Mouse (Mus musculus): Measurements from ENCODE around the gene Glb1. TPM values are rescaled to one million over a fixed set of nuclear protein-coding genes. Genes with fewer than 3 reads are reported as not detected.

Gene Glb1
- polyA plus RNA-seq, 1 experiment: 0.13 TPM

DNA sequence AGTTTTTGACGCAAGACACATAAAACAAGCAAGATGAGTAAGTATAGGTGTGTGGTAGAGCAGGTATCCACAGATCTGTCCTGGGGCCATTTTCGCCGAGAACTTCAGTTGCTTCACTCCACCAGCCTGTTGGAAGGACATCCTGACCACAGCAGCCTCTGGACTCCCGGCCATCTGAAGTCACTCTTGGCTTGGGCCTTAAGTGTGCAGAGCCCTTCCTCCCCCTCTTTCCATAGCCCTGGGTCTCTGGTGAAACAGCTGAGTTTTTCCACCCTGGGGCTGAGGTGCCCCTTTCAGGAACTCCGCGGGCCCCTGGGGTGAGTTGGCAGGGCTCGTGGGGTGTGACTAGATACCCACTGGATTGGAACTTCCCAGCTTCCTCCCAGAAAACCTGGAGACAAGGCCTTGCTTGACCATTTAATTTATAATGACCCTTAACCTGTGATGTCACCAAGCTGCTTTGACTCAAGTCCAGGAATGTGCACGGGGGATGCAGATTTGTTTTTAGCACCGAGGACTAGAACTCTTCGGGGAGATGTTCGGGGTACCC, 9.5 kb downstream of the Glb1 start:
- TF ChIP-seq TAL1 (IDR thresholded peaks at IDR 0.05; ENCODE audit: low read length): no peak
- no peak for TF ChIP-seq GATA1 (IDR thresholded peaks at IDR 0.05; ENCODE audit: low read length)
- H3K36me3 ChIP-seq (ENCODE audit: control insufficient read depth): peaks cover 51% of the 10 kb centered on the region
- peaks cover 2% of the 10 kb centered on the region; the same call in 1 of the 2 replicates for H3K4me1 ChIP-seq (ENCODE audit: control insufficient read depth)
- H3K9me3 ChIP-seq (ENCODE audit: control insufficient read depth, low read length): peaks cover 48% of the 10 kb centered on the region
- H3K4me3 ChIP-seq (replicated peaks): no peak overlapping the region
- H3K27me3 ChIP-seq (ENCODE audit: control insufficient read depth): no peaks in the 10 kb centered on the region

DNA sequence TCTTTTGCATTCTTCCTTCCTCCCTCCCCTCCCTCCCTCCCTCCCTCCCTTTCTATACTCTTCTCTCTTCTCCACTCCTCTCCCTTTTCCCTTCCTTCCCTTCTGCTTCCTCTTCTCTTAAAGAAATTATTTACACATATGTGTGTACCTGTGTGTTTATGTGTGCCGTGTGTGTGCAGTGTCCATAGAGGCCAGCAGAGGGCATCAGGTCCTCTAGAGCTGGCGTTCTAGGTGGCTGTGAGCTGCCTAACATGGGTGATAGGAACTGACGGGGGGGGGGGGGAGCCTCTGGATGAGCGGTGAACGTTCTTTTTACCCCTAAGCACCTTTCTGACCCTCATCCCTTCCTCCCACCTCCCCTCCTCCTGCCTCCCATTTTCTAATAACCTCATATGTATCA, 10.4 kb downstream of the Glb1 start:
- no peak overlapping the region for H3K4me3 ChIP-seq (replicated peaks)
- peaks cover 2% of the 10 kb centered on the region; the same call in 1 of the 2 replicates for H3K4me1 ChIP-seq (ENCODE audit: control insufficient read depth)
- H3K9me3 ChIP-seq (ENCODE audit: control insufficient read depth, low read length): peaks cover 41% of the 10 kb centered on the region
- H3K27me3 ChIP-seq (ENCODE audit: control insufficient read depth): no peaks in the 10 kb centered on the region
- H3K36me3 ChIP-seq (ENCODE audit: control insufficient read depth): peaks cover 42% of the 10 kb centered on the region
- TF ChIP-seq TAL1 (IDR thresholded peaks at IDR 0.05; ENCODE audit: low read length) (no peak), GATA1 (IDR thresholded peaks at IDR 0.05; ENCODE audit: low read length) (no peak)

- H3K9me3 ChIP-seq (ENCODE audit: control insufficient read depth, low read length): peaks cover 51% of the 10 kb centered on the region
- H3K4me1 ChIP-seq (ENCODE audit: control insufficient read depth): peaks cover 2% of the 10 kb centered on the region; the same call in 1 of the 2 replicates
- H3K27me3 ChIP-seq (ENCODE audit: control insufficient read depth): no peaks in the 10 kb centered on the region
- TF ChIP-seq GATA1 (IDR thresholded peaks at IDR 0.05; ENCODE audit: low read length): no peak
- no peak for TF ChIP-seq TAL1 (IDR thresholded peaks at IDR 0.05; ENCODE audit: low read length)
- H3K36me3 ChIP-seq (ENCODE audit: control insufficient read depth): peaks cover 34% of the 10 kb centered on the region
- H3K4me3 ChIP-seq (replicated peaks): no peak overlapping the region
These were observed 11.5 kb downstream of the Glb1 start for GRCm38 (mm10) chr9:114412406-114412805.

- H3K9me3 ChIP-seq (ENCODE audit: control insufficient read depth, low read length): peaks cover 51% of the 10 kb centered on the region
- H3K36me3 ChIP-seq (ENCODE audit: control insufficient read depth): peaks cover 26% of the 10 kb centered on the region
These were observed 13.0 kb downstream of the Glb1 start for GRCm38 (mm10) chr9:114413866-114414265.

GRCm38 (mm10) chr9:114415701-114416100, 14.8 kb downstream of the Glb1 start:
- peaks cover 2% of the 10 kb centered on the region; the same call in 1 of the 2 replicates for H3K4me1 ChIP-seq (ENCODE audit: control insufficient read depth)
- H3K9me3 ChIP-seq (ENCODE audit: control insufficient read depth, low read length): peaks cover 44% of the 10 kb centered on the region
- H3K36me3 ChIP-seq (ENCODE audit: control insufficient read depth): peaks cover 13% of the 10 kb centered on the region
- no peaks in the 10 kb centered on the region for H3K27me3 ChIP-seq (ENCODE audit: control insufficient read depth)
- H3K4me3 ChIP-seq (replicated peaks): no peak overlapping the region
- no peak for TF ChIP-seq GATA1 (IDR thresholded peaks at IDR 0.05; ENCODE audit: low read length)
- TF ChIP-seq TAL1 (IDR thresholded peaks at IDR 0.05; ENCODE audit: low read length): no peak

More at GRCm38 (mm10) chr9:114413866-114414265, 13.0 kb downstream of the Glb1 start:
- Histone ChIP-seq H3K27me3 (ENCODE audit: control insufficient read depth) (no peaks in the 10 kb centered on the region), H3K4me3 (replicated peaks) (no peak overlapping the region), H3K4me1 (ENCODE audit: control insufficient read depth) (peaks cover 2% of the 10 kb centered on the region; the same call in 1 of the 2 replicates)
- TF ChIP-seq TAL1 (IDR thresholded peaks at IDR 0.05; ENCODE audit: low read length) (no peak), GATA1 (IDR thresholded peaks at IDR 0.05; ENCODE audit: low read length) (no peak)

DNA sequence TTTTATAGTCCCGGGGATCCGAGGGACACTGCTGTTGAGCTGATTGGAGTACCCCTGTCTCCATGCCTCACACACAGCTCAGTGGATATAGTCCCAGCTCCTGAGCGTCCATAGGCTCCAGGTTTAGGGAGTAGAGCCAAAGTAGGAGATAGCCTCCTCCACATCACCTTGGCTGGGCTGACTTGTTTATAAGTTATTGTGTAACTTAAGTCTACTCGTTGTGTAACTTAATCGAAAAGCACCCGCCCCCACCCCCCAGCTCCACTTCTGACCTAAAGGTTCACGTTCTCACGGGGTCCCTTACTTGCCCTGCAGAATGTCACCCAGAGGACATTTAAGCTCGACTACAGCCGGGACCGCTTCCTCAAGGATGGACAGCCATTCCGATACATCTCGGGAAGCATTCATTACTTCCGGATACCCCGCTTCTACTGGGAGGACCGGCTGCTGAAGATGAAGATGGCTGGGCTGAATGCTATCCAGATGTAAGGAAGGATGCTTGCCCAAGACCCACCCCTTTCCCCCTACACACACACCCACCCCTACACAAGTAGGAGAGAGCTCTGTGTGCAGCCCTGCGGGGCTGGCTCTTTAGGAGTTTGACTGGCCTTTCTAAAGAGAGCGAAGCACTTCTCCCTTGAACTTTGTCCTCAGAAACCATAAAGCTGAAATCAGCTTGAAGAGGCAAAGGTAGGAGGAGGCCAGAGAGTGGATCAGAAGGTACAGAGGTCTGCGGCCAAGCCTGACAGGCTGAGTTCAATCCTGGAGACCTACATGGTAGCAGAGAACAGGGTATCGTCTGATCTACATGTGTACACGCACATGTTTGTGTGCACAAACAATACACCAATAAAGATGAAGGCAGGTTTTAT, 16.0 kb downstream of the Glb1 start:
- peaks cover 34% of the 10 kb centered on the region for H3K9me3 ChIP-seq (ENCODE audit: control insufficient read depth, low read length)
- no peaks in the 10 kb centered on the region for H3K27me3 ChIP-seq (ENCODE audit: control insufficient read depth)
- H3K4me1 ChIP-seq (ENCODE audit: control insufficient read depth): peaks cover 2% of the 10 kb centered on the region; the same call in 1 of the 2 replicates
- TF ChIP-seq TAL1 (IDR thresholded peaks at IDR 0.05; ENCODE audit: low read length) (no peak), GATA1 (IDR thresholded peaks at IDR 0.05; ENCODE audit: low read length) (no peak)
- H3K36me3 ChIP-seq (ENCODE audit: control insufficient read depth): peaks cover 8% of the 10 kb centered on the region
- H3K4me3 ChIP-seq (replicated peaks): no peak overlapping the region

DNA sequence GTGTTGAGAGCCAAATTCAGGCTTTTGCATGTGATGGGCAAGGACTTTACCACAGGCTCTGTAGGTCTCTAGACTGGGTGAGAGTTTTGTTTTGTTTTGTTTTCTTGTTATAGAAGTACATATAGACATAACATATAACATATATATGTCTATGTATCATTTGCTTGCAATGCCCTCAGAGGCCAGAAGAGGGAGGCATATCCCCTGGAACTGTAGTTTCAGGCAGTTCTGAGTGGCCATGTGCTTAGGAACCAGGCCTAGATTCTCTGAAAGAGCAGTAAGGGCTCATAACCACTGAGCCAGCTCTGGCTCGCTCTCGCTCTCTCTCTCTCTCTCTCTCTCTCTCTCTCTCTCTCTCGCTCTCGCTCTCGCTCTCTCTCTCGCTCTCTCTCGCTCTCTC, 17.3 kb downstream of the Glb1 start:
- H3K4me3 ChIP-seq (replicated peaks): no peak overlapping the region
- peaks cover 2% of the 10 kb centered on the region; the same call in 1 of the 2 replicates for H3K4me1 ChIP-seq (ENCODE audit: control insufficient read depth)
- peaks cover 24% of the 10 kb centered on the region for H3K9me3 ChIP-seq (ENCODE audit: control insufficient read depth, low read length)
- no peak for TF ChIP-seq GATA1 (IDR thresholded peaks at IDR 0.05; ENCODE audit: low read length)
- no peak for TF ChIP-seq TAL1 (IDR thresholded peaks at IDR 0.05; ENCODE audit: low read length)
- no peaks in the 10 kb centered on the region for H3K27me3 ChIP-seq (ENCODE audit: control insufficient read depth)
- H3K36me3 ChIP-seq (ENCODE audit: control insufficient read depth): peaks cover 3% of the 10 kb centered on the region

DNA sequence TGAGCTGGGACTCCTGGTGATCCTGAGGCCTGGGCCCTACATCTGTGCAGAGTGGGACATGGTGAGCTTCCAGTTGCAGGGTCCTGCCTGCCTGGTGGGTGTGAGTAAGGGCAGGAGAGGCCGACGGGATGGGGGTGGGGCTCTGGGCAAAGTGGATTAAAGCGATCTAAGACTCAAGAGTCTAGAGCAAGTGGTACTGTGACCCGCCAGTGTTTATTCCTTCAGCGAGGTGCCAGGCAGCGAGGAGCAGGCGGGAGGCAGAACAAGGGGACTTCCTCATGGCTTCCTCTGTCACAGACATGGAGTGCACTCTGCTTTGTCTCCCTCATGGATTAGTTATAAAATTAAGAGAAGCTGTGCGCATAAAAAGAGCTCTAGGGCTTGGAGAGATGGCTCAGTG, 19.6 kb downstream of the Glb1 start:
- peaks cover 11% of the 10 kb centered on the region for H3K9me3 ChIP-seq (ENCODE audit: control insufficient read depth, low read length)
- H3K4me3 ChIP-seq (replicated peaks): no peak overlapping the region
- TF ChIP-seq GATA1 (IDR thresholded peaks at IDR 0.05; ENCODE audit: low read length): no peak
- TF ChIP-seq TAL1 (IDR thresholded peaks at IDR 0.05; ENCODE audit: low read length): no peak
- no peaks in the 10 kb centered on the region for H3K27me3 ChIP-seq (ENCODE audit: control insufficient read depth)
- peaks cover under 1% of the 10 kb centered on the region; the same call in 1 of the 2 replicates for H3K36me3 ChIP-seq (ENCODE audit: control insufficient read depth)
- no peaks in the 10 kb centered on the region for H3K4me1 ChIP-seq (ENCODE audit: control insufficient read depth)

DNA sequence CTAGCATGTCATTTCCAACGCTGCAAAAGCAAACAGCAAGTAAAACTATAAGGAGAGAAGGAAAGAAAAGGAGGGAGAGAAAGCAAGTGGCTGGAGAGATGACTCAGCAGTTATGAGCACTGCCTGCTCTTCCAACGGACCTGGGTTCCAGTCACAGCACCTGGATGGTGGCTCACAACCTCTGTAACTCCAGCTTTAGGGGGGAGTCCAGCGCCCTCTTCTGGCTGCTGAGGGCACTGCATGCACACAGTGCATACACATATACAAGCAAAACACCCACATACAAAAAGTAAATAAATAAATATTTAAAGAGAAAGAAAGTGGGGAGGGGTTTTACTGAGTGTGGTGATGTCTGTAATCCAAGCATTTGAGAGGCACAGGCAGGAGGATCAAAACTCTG, 20.2 kb downstream of the Glb1 start:
- Histone ChIP-seq H3K9me3 (ENCODE audit: control insufficient read depth, low read length) (peaks cover 17% of the 10 kb centered on the region), H3K36me3 (ENCODE audit: control insufficient read depth) (peaks cover 5% of the 10 kb centered on the region), H3K4me1 (ENCODE audit: control insufficient read depth) (no peaks in the 10 kb centered on the region), H3K4me3 (replicated peaks) (no peak overlapping the region), H3K27me3 (ENCODE audit: control insufficient read depth) (no peaks in the 10 kb centered on the region)
- no peak for TF ChIP-seq GATA1 (IDR thresholded peaks at IDR 0.05; ENCODE audit: low read length)
- no peak for TF ChIP-seq TAL1 (IDR thresholded peaks at IDR 0.05; ENCODE audit: low read length)

All from erythroblast, embryonic 14.5 days (primary cell).